Mouse (Mus musculus) lung, postnatal 0 days (tissue): ENCODE results near the gene Nr3c2.

Experiments used
- CTCF ChIP-seq: IDR thresholded peaks from 2 replicates; pipeline ENCODE4 v1.5.1; 2016; ENCODE audit warnings: antibody characterized with exemption, mild to moderate bottlenecking
- EP300 ChIP-seq: IDR thresholded peaks from 2 replicates; pipeline ENCODE4 v1.6.1; 2016; ENCODE audit warnings: antibody characterized with exemption, mild to moderate bottlenecking, control low read depth

- TF ChIP-seq CTCF (no peak), EP300 (no peak)
Measured at GRCm38 (mm10) chr8:76984851-76985250, 85.6 kb downstream of the Nr3c2 start.
